Mouse (Mus musculus): ENCODE results near the gene Hoxd3. TPM values are rescaled to one million over a fixed set of nuclear protein-coding genes. Genes with fewer than 3 reads are reported as not detected.

Gene Hoxd3
- polyA plus RNA-seq, 1 experiment from 2014 or later = 2.4 TPM

DNA sequence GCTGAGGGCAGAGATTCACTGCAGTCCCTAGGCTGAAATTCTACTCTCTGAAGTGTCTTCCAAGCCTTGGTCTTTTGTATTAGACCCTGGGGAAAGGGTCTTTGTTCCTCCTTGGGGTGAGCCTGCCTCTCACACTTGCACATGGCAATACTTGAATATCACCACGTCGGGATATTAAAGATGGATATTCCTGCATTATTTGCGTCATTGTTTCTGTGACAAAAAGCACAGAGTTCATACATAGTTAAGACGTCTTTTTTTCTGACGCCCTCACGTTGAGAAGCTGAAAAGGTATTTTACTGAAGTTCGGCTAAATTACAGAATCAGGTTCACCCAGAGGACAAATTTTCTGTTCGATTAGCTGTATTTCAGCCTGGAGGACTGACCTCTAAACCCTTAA is 18.6 kb downstream of the Hoxd3 start:
- 5% methylated on average over 8 of the region's 8 CpGs for WGBS

DNA sequence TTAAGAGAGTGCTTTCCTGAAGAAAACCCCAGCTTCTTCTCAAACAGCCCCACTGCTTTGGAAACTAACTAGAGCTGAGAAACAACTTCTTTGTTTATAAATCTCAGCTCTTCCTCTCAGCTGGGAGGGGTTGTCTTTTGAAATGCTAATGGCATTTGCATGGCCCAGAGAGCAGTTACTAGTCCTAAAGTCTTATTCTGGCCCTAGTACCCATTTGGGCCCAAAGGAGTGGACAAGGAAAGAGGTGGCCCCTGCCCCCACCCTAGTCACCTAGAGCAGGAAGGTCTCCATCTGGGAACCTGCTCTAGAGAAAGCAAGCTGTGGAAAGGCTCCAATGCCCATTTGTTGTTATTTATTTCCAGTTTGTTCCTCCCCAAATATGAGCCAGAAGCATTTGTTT is 19.3 kb downstream of the Hoxd3 start:
- H3K9me3 ChIP-seq = no peaks in the 10 kb centered on the region
- H3K27me3 ChIP-seq = peaks cover 93% of the 10 kb centered on the region
- H3K9ac ChIP-seq = no peak overlapping the region
- no peaks in the 10 kb centered on the region for H3K36me3 ChIP-seq
- no peak overlapping the region for H3K27ac ChIP-seq
- no peaks in the 10 kb centered on the region for H3K4me1 ChIP-seq
- H3K4me2 ChIP-seq (replicated peaks) = no peak overlapping the region
- ATAC-seq (ENCODE audit: insufficient number of reproducible peaks, insufficient read depth, low FRiP score, low TSS enrichment) = no peak
- H3K4me3 ChIP-seq = no peak overlapping the region

More for the DNA sequence above, 18.6 kb downstream of the Hoxd3 start:
- no peak overlapping the region for H3K4me2 ChIP-seq (replicated peaks)
- no peaks in the 10 kb centered on the region for H3K36me3 ChIP-seq
- no peaks in the 10 kb centered on the region for H3K4me1 ChIP-seq
- peaks cover 92% of the 10 kb centered on the region for H3K27me3 ChIP-seq
- H3K9ac ChIP-seq = no peak overlapping the region
- no peak overlapping the region for H3K27ac ChIP-seq
- no peaks in the 10 kb centered on the region for H3K9me3 ChIP-seq
- no peak overlapping the region for H3K4me3 ChIP-seq
- ATAC-seq (ENCODE audit: insufficient number of reproducible peaks, insufficient read depth, low FRiP score, low TSS enrichment) = no peak

DNA sequence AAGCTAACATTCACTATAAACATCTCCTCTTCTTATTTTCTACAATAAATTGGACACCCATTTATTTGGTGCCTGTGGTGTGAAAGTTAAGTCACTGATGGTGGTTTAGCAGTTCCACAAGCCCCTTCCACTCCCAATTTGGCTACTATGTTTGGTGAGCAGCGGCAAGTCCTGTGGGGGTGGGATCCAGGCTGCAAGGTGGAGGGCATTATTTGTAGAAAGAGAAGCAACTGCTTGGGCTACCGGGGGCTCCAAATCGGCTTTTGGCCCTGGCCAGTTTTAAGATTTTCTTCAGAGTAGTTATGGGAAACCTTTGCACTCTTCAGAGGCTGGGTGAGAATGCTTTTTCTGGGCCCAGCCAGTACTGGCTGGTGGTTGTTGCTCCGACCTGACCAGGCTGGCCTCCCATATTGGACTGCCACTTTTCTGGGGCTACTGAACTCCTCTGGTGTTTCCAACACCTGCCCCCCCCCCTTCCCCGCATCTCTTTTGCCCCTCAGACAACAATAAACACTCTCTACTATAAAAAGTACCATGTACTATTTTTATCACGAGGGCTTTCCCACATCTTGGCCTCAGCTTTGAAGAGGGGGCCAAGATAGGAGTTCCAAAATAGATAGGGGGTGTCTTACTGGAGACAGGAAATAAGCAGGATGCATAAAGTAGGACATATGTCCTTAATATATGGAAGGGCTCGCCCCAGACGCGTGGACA is 20.2 kb downstream of the Hoxd3 start:
- H3K9ac ChIP-seq = no peak overlapping the region
- no peak overlapping the region for H3K27ac ChIP-seq
- H3K4me3 ChIP-seq = no peak overlapping the region
- no peaks in the 10 kb centered on the region for H3K9me3 ChIP-seq
- no peak for ATAC-seq (ENCODE audit: insufficient number of reproducible peaks, insufficient read depth, low FRiP score, low TSS enrichment)
- no peaks in the 10 kb centered on the region for H3K36me3 ChIP-seq
- WGBS = 1% methylated on average over 9 of the region's 9 CpGs
- H3K4me1 ChIP-seq = no peaks in the 10 kb centered on the region
- no peak overlapping the region for H3K4me2 ChIP-seq (replicated peaks)
- peaks cover 93% of the 10 kb centered on the region for H3K27me3 ChIP-seq

DNA sequence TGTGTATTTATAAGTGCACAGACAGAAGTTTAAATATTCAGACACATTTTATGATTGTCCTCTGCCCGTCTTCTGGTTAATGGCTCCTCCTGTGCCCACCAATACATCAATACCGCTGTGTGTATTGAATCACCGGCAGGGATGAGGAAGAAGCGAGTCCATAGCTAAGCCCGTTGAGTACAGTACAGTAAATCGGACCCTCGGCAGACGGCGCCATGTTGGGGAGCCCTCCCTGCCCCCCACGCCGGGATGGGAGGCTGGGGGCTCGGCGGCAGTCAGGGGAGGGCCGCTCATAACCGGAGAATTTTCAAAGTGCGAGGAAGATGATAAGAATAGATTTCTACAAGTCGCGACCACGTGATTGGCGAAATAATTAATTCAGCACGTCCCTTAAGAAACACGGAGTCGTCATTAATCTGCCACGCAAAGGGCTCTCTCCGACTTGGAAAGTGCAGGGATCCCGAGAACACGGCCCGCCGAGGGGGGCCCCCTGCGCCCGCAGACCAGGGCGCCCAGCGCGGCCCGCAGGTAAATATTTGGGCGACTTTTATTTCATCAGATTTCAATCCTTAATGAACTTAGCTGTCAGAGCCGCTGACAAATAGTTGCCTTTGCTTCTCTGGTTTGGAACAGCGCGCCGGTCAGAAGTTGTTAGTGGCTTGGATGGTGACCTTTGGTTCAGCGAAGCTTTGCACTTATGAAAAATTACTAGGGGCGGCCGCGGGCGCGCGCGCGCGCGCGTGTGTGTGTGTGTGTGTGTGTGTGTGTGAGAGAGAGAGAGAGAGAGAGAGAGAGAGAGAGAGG is 21.0 kb downstream of the Hoxd3 start:
- Histone ChIP-seq H3K9me3 (no peaks in the 10 kb centered on the region), H3K4me2 (replicated peaks) (no peak overlapping the region), H3K4me3 (no peak overlapping the region), H3K9ac (no peak overlapping the region), H3K36me3 (no peaks in the 10 kb centered on the region), H3K27me3 (peaks cover 93% of the 10 kb centered on the region), H3K4me1 (no peaks in the 10 kb centered on the region), H3K27ac (no peak overlapping the region)
- under 1% methylated on average over 52 of the region's 52 CpGs for WGBS
- no peak for ATAC-seq (ENCODE audit: insufficient number of reproducible peaks, insufficient read depth, low FRiP score, low TSS enrichment)

DNA sequence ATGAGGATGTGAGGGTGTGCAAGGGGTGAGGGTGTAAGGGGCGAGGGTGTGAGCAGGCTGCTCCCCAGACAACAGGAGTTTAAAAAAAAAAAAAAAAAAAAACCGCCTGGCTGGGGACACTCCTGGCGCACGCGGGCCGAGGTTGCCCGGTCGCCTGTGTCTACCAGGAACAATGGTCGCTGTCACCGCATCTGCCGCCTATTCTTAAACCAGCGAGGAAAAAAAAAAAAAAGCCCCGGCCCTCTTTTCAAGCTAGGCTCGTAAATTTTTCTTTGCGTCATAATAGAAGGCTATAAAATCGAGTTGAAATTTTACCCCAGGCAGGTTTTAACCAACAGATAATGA is 21.6 kb downstream of the Hoxd3 start:
- H3K4me3 ChIP-seq = no peak overlapping the region
- no peak overlapping the region for H3K9ac ChIP-seq
- no peak overlapping the region for H3K27ac ChIP-seq
- no peaks in the 10 kb centered on the region for H3K36me3 ChIP-seq
- WGBS = 0% methylated on average over 14 of the region's 16 CpGs
- no peak for ATAC-seq (ENCODE audit: insufficient number of reproducible peaks, insufficient read depth, low FRiP score, low TSS enrichment)
- peaks cover 93% of the 10 kb centered on the region for H3K27me3 ChIP-seq
- no peak overlapping the region for H3K4me2 ChIP-seq (replicated peaks)
- no peaks in the 10 kb centered on the region for H3K9me3 ChIP-seq
- H3K4me1 ChIP-seq = no peaks in the 10 kb centered on the region

DNA sequence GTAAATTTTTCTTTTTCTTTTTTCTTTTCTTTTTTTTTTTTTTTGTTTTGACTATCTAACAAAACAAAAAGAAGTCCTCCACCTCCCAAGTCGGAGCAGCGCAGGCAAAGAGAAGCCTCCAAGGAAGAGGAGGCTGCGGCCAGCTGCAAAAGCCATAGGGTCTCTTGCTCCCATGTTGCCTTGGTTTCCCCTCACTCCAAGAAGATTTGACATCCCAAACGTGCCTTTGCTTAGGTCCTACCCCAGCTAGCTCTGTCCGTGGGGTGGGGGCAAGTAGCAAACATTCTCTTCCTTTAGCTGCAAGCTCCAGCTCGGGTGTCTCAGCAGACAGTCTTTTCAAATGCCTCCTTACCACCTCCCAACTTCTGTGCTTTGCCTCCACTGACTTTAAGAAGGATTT is 22.0 kb downstream of the Hoxd3 start:
- no peak overlapping the region for H3K27ac ChIP-seq
- H3K4me1 ChIP-seq = no peaks in the 10 kb centered on the region
- 1% methylated on average over 6 of the region's 6 CpGs for WGBS
- ATAC-seq (ENCODE audit: insufficient number of reproducible peaks, insufficient read depth, low FRiP score, low TSS enrichment) = no peak
- H3K27me3 ChIP-seq = peaks cover 93% of the 10 kb centered on the region
- H3K4me3 ChIP-seq = no peak overlapping the region
- H3K9ac ChIP-seq = no peak overlapping the region
- no peak overlapping the region for H3K4me2 ChIP-seq (replicated peaks)
- no peaks in the 10 kb centered on the region for H3K36me3 ChIP-seq
- no peaks in the 10 kb centered on the region for H3K9me3 ChIP-seq

DNA sequence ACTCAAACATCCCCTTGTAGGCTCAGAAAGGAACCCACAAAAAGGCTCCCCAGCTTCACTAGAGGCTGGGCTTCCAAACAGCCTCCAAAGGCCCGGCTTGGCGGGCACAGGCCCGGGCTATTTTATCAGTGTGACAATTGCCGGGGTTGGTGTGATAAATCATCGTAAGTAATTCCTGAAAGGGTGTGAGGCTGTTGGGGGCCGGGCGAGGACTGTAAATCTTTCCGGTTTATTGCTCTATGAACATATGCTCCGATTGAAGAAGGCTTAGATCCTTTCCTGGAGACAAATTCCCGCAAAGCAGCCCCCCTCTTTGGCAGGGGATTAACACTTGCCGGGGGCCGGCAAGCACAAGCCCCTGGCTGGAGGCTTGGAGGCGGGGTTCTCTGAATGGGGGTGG is 22.7 kb downstream of the Hoxd3 start:
- H3K9ac ChIP-seq = no peak overlapping the region
- no peak for ATAC-seq (ENCODE audit: insufficient number of reproducible peaks, insufficient read depth, low FRiP score, low TSS enrichment)
- WGBS = 3% methylated on average over 13 of the region's 13 CpGs
- H3K27ac ChIP-seq = no peak overlapping the region
- peaks cover 95% of the 10 kb centered on the region for H3K27me3 ChIP-seq
- no peak overlapping the region for H3K4me2 ChIP-seq (replicated peaks)
- H3K4me1 ChIP-seq = no peaks in the 10 kb centered on the region
- no peaks in the 10 kb centered on the region for H3K36me3 ChIP-seq
- no peak overlapping the region for H3K4me3 ChIP-seq
- no peaks in the 10 kb centered on the region for H3K9me3 ChIP-seq

DNA sequence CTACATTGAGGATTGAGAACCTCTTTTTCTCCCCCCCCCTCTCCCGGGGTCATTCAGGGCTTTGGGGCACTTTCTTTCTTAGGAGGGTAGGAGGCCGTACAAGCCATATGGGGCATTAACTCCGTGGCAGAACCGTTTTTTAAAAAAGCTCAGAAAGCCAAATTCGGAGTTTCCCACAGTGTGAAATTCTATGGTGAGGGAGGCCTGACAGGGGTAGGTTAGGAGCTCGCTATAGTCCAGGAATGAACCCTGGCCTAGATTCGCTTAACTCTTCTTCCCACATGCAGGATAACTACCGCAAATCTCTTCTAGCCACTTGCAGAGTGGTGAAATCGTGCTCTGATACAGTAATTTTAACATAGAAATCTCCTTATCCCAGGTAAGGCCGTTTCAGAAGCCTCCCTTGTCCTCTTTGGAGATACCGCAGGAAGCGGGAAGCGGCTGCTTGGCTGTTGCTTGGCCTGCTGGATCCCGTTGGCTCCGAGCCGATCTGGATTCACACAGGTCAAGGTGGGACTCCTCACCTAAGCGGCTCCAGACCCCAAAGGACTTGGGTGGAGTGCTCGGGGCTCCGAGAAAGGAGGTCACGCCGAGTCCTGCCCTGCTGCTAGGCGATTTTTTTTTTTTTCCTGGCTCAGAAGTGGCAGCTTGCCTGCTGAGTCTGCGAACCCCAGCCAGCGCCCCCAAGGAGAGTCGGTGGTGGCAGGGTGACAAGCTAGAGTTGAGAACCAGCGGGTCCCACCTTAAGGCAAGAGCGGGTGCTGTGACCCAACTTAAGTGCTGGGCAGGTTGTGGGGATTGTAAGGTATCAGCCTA is 23.5 kb downstream of the Hoxd3 start:
- no peak overlapping the region for H3K4me2 ChIP-seq (replicated peaks)
- H3K9ac ChIP-seq = no peak overlapping the region
- no peak overlapping the region for H3K27ac ChIP-seq
- no peaks in the 10 kb centered on the region for H3K9me3 ChIP-seq
- no peak for ATAC-seq (ENCODE audit: insufficient number of reproducible peaks, insufficient read depth, low FRiP score, low TSS enrichment)
- peaks cover 96% of the 10 kb centered on the region for H3K27me3 ChIP-seq
- H3K4me1 ChIP-seq = no peaks in the 10 kb centered on the region
- no peaks in the 10 kb centered on the region for H3K36me3 ChIP-seq
- 1% methylated on average over 27 of the region's 27 CpGs for WGBS
- H3K4me3 ChIP-seq = no peak overlapping the region; the same call in 1 of the 2 replicates

DNA sequence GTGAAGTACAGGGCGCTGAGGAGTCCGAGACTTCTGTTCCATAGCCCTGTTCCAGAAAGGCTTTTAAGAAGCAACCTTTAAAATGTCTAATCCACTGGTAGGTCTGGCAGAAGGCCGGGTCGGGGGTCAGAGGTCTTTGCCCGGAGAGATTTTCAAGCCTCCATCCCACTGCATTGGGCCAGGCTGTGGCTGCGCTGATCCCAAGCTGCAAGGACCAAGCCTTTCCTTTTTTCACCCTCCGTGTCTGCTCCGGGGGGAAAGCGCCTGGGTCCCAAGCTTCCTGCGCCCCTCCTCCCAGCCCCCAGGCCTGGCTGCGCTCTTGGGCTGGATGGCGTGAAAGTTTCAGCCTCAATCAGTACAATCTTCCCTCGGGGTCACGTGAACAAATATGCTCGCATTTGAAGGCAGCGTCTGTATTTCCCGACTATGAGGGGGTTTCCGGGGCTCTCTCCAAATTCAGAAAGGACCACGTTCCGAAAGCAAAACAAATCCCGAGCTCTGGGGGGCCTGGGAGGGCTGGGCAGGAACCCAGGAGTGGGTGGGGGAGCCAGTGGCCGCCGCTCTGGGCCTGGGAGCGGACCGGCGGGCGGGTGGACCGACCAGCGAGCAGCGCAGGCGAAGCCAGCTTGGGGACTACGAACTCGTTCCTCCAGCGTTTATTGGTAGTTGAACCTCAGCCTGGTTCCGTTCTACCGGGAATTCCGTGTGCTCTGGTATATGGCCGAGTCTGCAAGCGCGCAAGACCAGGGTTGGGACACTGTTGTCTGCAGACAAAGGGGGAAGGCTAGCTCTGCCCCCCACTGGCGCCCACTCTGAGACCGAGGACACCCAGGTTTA is 24.3 kb downstream of the Hoxd3 start:
- WGBS = under 1% methylated on average over 42 of the region's 42 CpGs

DNA sequence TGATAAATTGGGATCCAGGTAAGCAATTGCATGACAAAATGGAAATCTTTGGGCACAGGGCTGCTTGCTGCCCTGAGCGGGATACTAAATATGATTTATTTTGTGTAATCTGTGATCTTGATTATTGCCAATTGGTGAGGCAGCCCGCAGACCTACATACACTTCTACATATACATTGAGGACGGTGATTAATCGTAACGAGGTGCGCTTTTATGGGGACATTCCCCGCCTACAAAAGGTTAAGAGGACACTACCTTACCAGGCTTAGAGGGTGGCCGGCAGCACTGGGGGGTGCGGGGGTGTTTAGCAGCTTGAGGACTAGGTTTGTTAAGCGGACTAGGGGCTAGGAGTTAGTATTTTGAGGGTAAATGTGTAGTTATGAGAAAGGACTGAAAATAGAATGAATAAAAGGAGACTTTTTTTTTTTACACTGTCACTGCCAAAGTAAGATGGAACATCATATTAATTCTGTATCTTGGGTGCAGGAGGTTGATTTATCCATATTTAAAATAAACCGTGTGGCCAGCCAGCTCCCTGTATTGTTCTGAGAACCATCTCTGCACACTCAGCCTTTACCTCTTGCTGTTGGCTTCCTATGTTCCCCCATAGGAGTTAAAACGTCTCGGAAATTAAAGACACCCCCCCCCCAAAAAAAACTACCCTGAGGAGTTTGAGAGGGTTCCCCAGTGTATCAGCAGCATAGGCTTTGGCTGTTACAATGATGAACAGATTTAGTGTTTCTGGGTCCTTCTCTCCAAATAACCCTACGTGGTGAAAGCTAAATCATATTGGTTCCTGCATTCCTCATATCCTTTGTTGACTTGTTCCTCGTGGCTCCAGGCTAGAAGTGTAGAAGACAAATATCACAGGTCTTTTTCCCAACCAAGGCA is 25.2 kb downstream of the Hoxd3 start:
- ATAC-seq (ENCODE audit: insufficient number of reproducible peaks, insufficient read depth, low FRiP score, low TSS enrichment) = no peak
- H3K9ac ChIP-seq = no peak overlapping the region

More for the DNA sequence above, 24.3 kb downstream of the Hoxd3 start:
- Histone ChIP-seq H3K4me3 (peak overlapping the region; percentile 14), H3K27ac (no peak overlapping the region), H3K4me2 (replicated peaks) (peak overlapping the region; percentile 24), H3K9me3 (no peaks in the 10 kb centered on the region), H3K27me3 (peaks cover 96% of the 10 kb centered on the region), H3K9ac (no peak overlapping the region), H3K36me3 (no peaks in the 10 kb centered on the region), H3K4me1 (no peaks in the 10 kb centered on the region)
- ATAC-seq (ENCODE audit: insufficient number of reproducible peaks, insufficient read depth, low FRiP score, low TSS enrichment) = no peak

More for the DNA sequence above, 25.2 kb downstream of the Hoxd3 start:
- H3K27ac ChIP-seq = no peak overlapping the region
- H3K36me3 ChIP-seq = no peaks in the 10 kb centered on the region
- peaks cover 96% of the 10 kb centered on the region for H3K27me3 ChIP-seq
- no peak overlapping the region for H3K4me3 ChIP-seq
- H3K4me2 ChIP-seq (replicated peaks) = no peak overlapping the region
- no peaks in the 10 kb centered on the region for H3K4me1 ChIP-seq
- 2% methylated on average over 15 of the region's 15 CpGs for WGBS
- no peaks in the 10 kb centered on the region for H3K9me3 ChIP-seq
